Mouse (Mus musculus) neural tube, embryonic 15.5 days (tissue): ENCODE results near the gene Gpr137c. TPM values are rescaled to one million over a fixed set of nuclear protein-coding genes. Genes with fewer than 3 reads are reported as not detected.

Source experiments
- ATAC-seq: fragments of 200-750 bp; cut with Nextera tagmentation; 2 replicates; pipeline ENCODE4 v1.8.0; 2017; ENCODE audit warnings: mild to moderate bottlenecking, moderate TSS enrichment, moderate library complexity; ENCODE audit not compliant: low FRiP score
- H3K27ac ChIP-seq: fragments of 300-500 bp; sonication (generic); replicated peaks from 2 replicates; pipeline ENCODE4 v1.5.1; 2015; ENCODE audit warnings: mild to moderate bottlenecking, inconsistent platforms
- H3K27me3 ChIP-seq: fragments of 300-500 bp; sonication (generic); replicated peaks from 2 replicates; pipeline ENCODE4 v1.6.1; 2015; ENCODE audit warnings: inconsistent platforms
- H3K36me3 ChIP-seq: fragments of 300-500 bp; sonication (generic); 2 replicates; pipeline ENCODE4 v1.6.1; 2015; ENCODE audit warnings: inconsistent platforms
- H3K4me1 ChIP-seq: fragments of 300-500 bp; sonication (generic); 2 replicates; pipeline ENCODE4 v1.6.1; 2015; ENCODE audit warnings: inconsistent platforms
- H3K4me2 ChIP-seq: fragments of 300-500 bp; sonication (generic); 2 replicates; pipeline ENCODE4 v1.6.1; 2015; ENCODE audit warnings: inconsistent platforms, mild to moderate bottlenecking, moderate library complexity
- H3K4me3 ChIP-seq: fragments of 300-500 bp; sonication (generic); replicated peaks from 2 replicates; pipeline ENCODE4 v1.5.1; 2015; ENCODE audit warnings: mild to moderate bottlenecking, inconsistent platforms
- H3K9ac ChIP-seq: fragments of 300-500 bp; sonication (generic); replicated peaks from 2 replicates; pipeline ENCODE4 v1.6.1; 2015; ENCODE audit warnings: mild to moderate bottlenecking, inconsistent platforms
- H3K9me3 ChIP-seq: fragments of 300-500 bp; sonication (generic); replicated peaks from 2 replicates; pipeline ENCODE4 v1.6.1; 2016; ENCODE audit warnings: inconsistent platforms
- WGBS: fragments of 180-500 bp; shearing (Covaris S2); methylation state at CpG from one replicate; pipeline ENCODE4 v1.1.7; 2015; ENCODE audit warnings: mixed read lengths; 5-methylcytosine and 5-hydroxymethylcytosine counted together
- polyA plus RNA-seq: library from polyadenylated mRNA; unstranded; fragments of >200 nt; fragmentation: Nextera tagmentation; extraction: Ambion mirVana; gene quantifications from 2 replicates; pipeline ENCODE4 v1.2.1, GENCODE M21; 2015

Gene Gpr137c
- polyA plus RNA-seq = 11.7 and 12.9 TPM in 2 replicates

DNA sequence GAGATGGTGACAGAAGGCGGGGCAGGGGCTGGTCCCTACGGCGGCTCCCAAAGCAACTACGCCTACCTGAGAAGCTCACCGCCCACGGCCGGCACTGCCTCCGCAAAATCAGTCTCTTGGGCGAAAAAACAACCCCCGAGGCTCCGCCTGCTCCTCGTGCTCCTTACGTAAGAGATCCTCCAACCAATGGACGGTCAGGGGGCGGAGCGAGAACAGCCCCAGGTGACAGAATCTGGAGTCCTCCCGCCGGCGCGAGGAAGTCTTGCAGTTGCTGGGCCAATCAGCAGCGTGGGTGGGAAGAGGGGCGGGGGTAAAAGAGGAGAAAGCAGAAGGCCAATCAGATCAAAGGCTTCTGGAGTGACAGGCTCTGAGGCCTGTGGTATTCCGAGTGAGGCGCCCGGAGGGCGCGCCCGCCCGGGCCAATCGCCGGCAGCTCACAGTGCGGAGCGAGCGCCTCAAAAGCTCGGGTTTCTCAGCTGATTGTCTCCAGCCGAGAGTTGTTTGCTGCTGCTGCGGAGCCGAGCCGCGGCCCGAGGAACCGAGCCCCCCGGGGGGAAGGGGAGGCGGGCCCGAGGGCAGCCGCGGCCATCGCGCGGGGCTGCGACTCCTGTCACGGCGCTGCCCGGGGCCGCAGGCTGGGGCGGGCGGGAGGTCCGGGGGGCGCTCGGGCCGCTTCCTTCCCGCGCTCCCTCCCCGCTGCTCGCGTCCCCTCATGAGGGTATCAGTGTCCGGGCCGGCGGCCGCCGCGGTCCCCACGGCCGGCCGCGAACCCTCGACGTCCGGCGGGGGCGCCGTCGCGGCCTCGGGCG is at the start of gene Gpr137c:
Gene Gpr137c, plus strand, starts transcription at position 437 of the 809 bp plus-strand sequence.
- peak within 1 kb of the TSS; percentile 96 for H3K27ac ChIP-seq
- no peaks in the 10 kb centered on the region for H3K27me3 ChIP-seq
- peaks cover 20% of the 10 kb centered on the region for H3K4me1 ChIP-seq
- peak; percentile 97 for ATAC-seq
- under 1% methylated on average over 71 of the region's 86 CpGs for WGBS
- H3K9me3 ChIP-seq = no peaks in the 10 kb centered on the region
- peak within 1 kb of the TSS; percentile 78 for H3K4me2 ChIP-seq
- H3K4me3 ChIP-seq = peak within 1 kb of the TSS; percentile 93
- H3K9ac ChIP-seq = peak within 1 kb of the TSS; percentile 97
- no peaks in the 10 kb centered on the region for H3K36me3 ChIP-seq

GRCm38 (mm10) chr14:45172260-45172659 is 47.3 kb upstream of the Gpr137c start:
- no peak overlapping the region for H3K4me3 ChIP-seq
- no peak for ATAC-seq
- WGBS = 97% methylated on average over 5 of the region's 5 CpGs
- H3K27ac ChIP-seq = no peak overlapping the region
- peaks cover 4% of the 10 kb centered on the region; the same call in 1 of the 2 replicates for H3K4me1 ChIP-seq
- H3K9me3 ChIP-seq = no peaks in the 10 kb centered on the region
- no peak overlapping the region for H3K9ac ChIP-seq
- H3K27me3 ChIP-seq = no peaks in the 10 kb centered on the region
- H3K4me2 ChIP-seq = no peak overlapping the region
- H3K36me3 ChIP-seq = 0 out of 2 replicates have a peak, but pooled peaks cover 5% of the 10 kb centered on the region

DNA sequence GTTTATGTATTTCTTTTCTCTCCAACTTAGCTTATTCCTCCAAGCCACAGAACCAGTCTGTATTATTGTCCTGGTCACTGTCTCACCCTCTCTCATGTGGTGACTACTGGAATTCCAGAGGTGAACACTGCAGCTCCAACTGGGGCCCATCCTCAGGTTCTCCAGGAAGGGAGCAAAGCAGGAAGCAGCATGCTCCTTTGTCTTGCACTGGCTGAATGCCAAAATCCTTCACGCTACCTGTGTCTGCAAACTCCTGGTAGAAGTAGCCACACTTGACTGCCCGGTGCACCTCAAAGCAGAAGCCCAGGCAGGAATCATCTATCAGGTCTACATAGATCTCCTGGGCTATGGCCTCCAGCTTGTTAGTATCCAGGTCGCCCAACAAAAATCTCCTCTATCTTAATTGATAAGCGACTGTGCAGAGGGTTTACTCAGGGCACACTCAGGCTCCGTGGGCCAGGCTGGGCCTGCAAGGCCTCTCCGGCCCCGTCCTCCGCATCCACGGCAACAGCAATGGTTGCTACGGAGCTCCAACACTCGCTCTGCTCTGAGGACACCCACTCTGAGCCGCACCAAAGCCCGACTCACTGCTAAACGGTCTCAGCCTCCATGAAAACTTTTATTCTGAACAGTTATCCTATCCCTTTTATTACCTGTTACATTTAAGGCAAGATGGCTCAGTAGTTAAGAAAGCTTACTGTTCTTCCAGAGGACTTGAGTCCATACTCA is 44.3 kb upstream of the Gpr137c start:
- no peak overlapping the region for H3K4me3 ChIP-seq
- H3K27ac ChIP-seq = no peak overlapping the region
- H3K4me2 ChIP-seq = no peak overlapping the region
- WGBS = 72% methylated on average over 14 of the region's 14 CpGs
- H3K9me3 ChIP-seq = no peaks in the 10 kb centered on the region
- no peaks in the 10 kb centered on the region for H3K27me3 ChIP-seq
- H3K36me3 ChIP-seq = no peaks in the 10 kb centered on the region
- H3K9ac ChIP-seq = no peak overlapping the region
- H3K4me1 ChIP-seq = peaks cover 4% of the 10 kb centered on the region; the same call in 1 of the 2 replicates
- ATAC-seq = 0 out of 2 replicates have a peak, but pooled peaks have one; percentile 47

DNA sequence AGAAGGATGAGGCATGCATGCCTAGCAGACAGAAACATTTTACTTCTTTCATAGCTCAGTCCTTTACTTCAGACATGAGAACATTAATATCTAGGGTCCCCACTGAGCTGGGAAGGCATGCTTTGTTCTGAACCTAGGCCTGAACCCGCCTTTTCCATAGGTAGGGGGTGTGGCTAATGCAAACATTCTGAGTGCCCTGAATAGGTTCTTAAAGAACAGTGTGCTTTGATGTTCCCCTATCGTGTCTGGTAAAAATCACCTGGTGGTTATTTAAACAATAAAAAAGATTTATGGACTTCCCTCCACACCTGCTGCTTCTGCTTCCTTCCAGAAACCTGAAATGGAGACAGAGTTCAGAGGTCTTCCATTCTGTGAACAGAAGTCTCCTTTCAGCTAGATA is 40.3 kb upstream of the Gpr137c start:
- ATAC-seq = no peak
- Histone ChIP-seq H3K9me3 (no peaks in the 10 kb centered on the region), H3K9ac (no peak overlapping the region), H3K4me2 (no peak overlapping the region), H3K27ac (no peak overlapping the region), H3K4me1 (peaks cover 4% of the 10 kb centered on the region; the same call in 1 of the 2 replicates), H3K36me3 (peaks cover 10% of the 10 kb centered on the region; the same call in 1 of the 2 replicates), H3K27me3 (no peaks in the 10 kb centered on the region), H3K4me3 (no peak overlapping the region)
- 56% methylated on average over 2 of the region's 2 CpGs for WGBS

GRCm38 (mm10) chr14:45179606-45180005 is 39.9 kb upstream of the Gpr137c start:
- Histone ChIP-seq H3K27ac (no peak overlapping the region), H3K4me3 (no peak overlapping the region), H3K27me3 (no peaks in the 10 kb centered on the region), H3K9me3 (no peaks in the 10 kb centered on the region), H3K9ac (no peak overlapping the region), H3K4me2 (no peak overlapping the region), H3K4me1 (peaks cover 4% of the 10 kb centered on the region; the same call in 1 of the 2 replicates), H3K36me3 (peaks cover 10% of the 10 kb centered on the region; the same call in 1 of the 2 replicates)
- WGBS = 85% methylated on average over 2 of the region's 2 CpGs
- ATAC-seq = no peak

GRCm38 (mm10) chr14:45181611-45182010 is 37.9 kb upstream of the Gpr137c start:
- Histone ChIP-seq H3K27me3 (no peaks in the 10 kb centered on the region), H3K4me1 (no peaks in the 10 kb centered on the region), H3K9me3 (no peaks in the 10 kb centered on the region), H3K27ac (no peak overlapping the region), H3K9ac (no peak overlapping the region), H3K36me3 (peaks cover 10% of the 10 kb centered on the region; the same call in 1 of the 2 replicates), H3K4me2 (no peak overlapping the region), H3K4me3 (no peak overlapping the region)
- WGBS = 88% methylated on average over 4 of the region's 4 CpGs
- no peak for ATAC-seq

GRCm38 (mm10) chr14:45190999-45191398 is 28.5 kb upstream of the Gpr137c start:
- no peak for ATAC-seq
- H3K4me1 ChIP-seq = no peaks in the 10 kb centered on the region
- H3K9me3 ChIP-seq = no peaks in the 10 kb centered on the region
- H3K27me3 ChIP-seq = no peaks in the 10 kb centered on the region
- no peak overlapping the region for H3K27ac ChIP-seq
- H3K36me3 ChIP-seq = 0 out of 2 replicates have a peak, but pooled peaks cover 3% of the 10 kb centered on the region
- 75% methylated on average over 2 of the region's 2 CpGs for WGBS
- no peak overlapping the region for H3K4me2 ChIP-seq
- no peak overlapping the region for H3K9ac ChIP-seq
- no peak overlapping the region for H3K4me3 ChIP-seq

- no peak overlapping the region for H3K9ac ChIP-seq
- no peak overlapping the region for H3K4me3 ChIP-seq
- no peaks in the 10 kb centered on the region for H3K9me3 ChIP-seq
- H3K36me3 ChIP-seq = peaks cover 22% of the 10 kb centered on the region
- no peak overlapping the region for H3K4me2 ChIP-seq
- ATAC-seq = no peak
- no peaks in the 10 kb centered on the region for H3K27me3 ChIP-seq
- no peak overlapping the region for H3K27ac ChIP-seq
- H3K4me1 ChIP-seq = no peaks in the 10 kb centered on the region
Observed at GRCm38 (mm10) chr14:45200607-45201006, 18.9 kb upstream of the Gpr137c start.

- WGBS = 47% methylated on average over 4 of the region's 4 CpGs
- no peak for ATAC-seq
Observed at GRCm38 (mm10) chr14:45210683-45211082, 8.8 kb upstream of the Gpr137c start.

DNA sequence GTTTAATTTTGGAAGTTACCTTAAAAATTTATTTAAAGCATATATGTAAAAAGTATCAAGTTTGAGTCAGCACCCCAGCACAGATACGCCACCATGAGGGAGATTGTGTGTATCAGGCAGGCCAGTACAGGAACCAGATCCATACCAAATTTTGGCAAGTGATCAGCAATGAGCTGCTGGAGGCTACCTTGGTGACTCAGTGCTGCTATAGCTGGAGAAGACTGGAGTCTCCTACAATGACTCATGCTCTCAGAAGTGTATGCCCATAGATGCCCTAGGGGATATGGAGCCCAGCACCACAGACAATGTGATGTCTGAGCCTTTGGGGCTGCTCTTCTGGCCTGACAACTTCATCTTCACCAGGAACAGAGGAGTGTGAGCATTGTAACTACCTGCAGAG is 8.1 kb upstream of the Gpr137c start:
- no peak overlapping the region for H3K9ac ChIP-seq
- H3K4me2 ChIP-seq = no peak overlapping the region
- H3K9me3 ChIP-seq = no peaks in the 10 kb centered on the region
- H3K4me1 ChIP-seq = no peaks in the 10 kb centered on the region
- H3K27ac ChIP-seq = no peak overlapping the region
- WGBS = 94% methylated on average over 1 of the region's 1 CpGs
- H3K36me3 ChIP-seq = peaks cover 18% of the 10 kb centered on the region
- H3K4me3 ChIP-seq = no peak overlapping the region
- H3K27me3 ChIP-seq = no peaks in the 10 kb centered on the region
- no peak for ATAC-seq

More at GRCm38 (mm10) chr14:45210683-45211082, 8.8 kb upstream of the Gpr137c start:
- Histone ChIP-seq H3K27ac (no peak overlapping the region), H3K9ac (no peak overlapping the region), H3K36me3 (peaks cover 18% of the 10 kb centered on the region), H3K4me2 (no peak overlapping the region), H3K9me3 (no peaks in the 10 kb centered on the region), H3K4me3 (no peak overlapping the region), H3K27me3 (no peaks in the 10 kb centered on the region), H3K4me1 (no peaks in the 10 kb centered on the region)

GRCm38 (mm10) chr14:45216711-45217340 is 2.7 kb upstream of the Gpr137c start:
- Histone ChIP-seq H3K4me1 (peaks cover 15% of the 10 kb centered on the region), H3K9ac (no peak overlapping the region), H3K4me2 (no peak overlapping the region), H3K36me3 (no peaks in the 10 kb centered on the region), H3K27ac (no peak overlapping the region), H3K4me3 (no peak overlapping the region), H3K9me3 (no peaks in the 10 kb centered on the region), H3K27me3 (no peaks in the 10 kb centered on the region)
- 96% methylated on average over 9 of the region's 9 CpGs for WGBS
- ATAC-seq = no peak
